Mouse (Mus musculus) kidney, postnatal 0 days (tissue): Measurements from ENCODE around the gene Gpkow. TPM values are rescaled to one million over a fixed set of nuclear protein-coding genes. Genes with fewer than 3 reads are reported as not detected.

ENCODE experiments used
- ATAC-seq: fragments of 200-750 bp; cut with Nextera tagmentation; replicated peaks from 2 replicates; pipeline ENCODE4 v1.8.0; 2017; ENCODE audit warnings: low read depth, moderate number of reproducible peaks, moderate TSS enrichment, moderate library complexity; ENCODE audit not compliant: low FRiP score
- DNase-seq: peaks from one replicate; pipeline ENCODE4 v3.0.0-alpha.2; 2016; ENCODE audit warnings: low spot score
- H3K27ac ChIP-seq: fragments of 300-500 bp; sonication (generic); 2 replicates; pipeline ENCODE4 v1.5.1; 2014; ENCODE audit warnings: mild to moderate bottlenecking
- H3K27me3 ChIP-seq: fragments of 300-500 bp; sonication (generic); 2 replicates; pipeline ENCODE4 v1.6.1; 2014; ENCODE audit warnings: low read length, mixed read lengths; ENCODE audit not compliant: insufficient read depth
- H3K36me3 ChIP-seq: fragments of 300-500 bp; sonication (generic); 2 replicates; pipeline ENCODE4 v1.6.1; 2014; ENCODE audit warnings: low read length, mixed read lengths; ENCODE audit not compliant: insufficient read depth
- H3K4me1 ChIP-seq: fragments of 300-500 bp; sonication (generic); replicated peaks from 2 replicates; pipeline ENCODE4 v1.6.1; 2014; ENCODE audit warnings: antibody characterized with exemption, low read length, mixed read lengths; ENCODE audit not compliant: insufficient read depth
- H3K4me2 ChIP-seq: fragments of 300-500 bp; sonication (generic); 2 replicates; pipeline ENCODE4 v1.6.1; 2014; ENCODE audit warnings: mild to moderate bottlenecking, low read length, moderate library complexity, mixed read lengths
- H3K4me3 ChIP-seq: fragments of 300-500 bp; sonication (generic); replicated peaks from 2 replicates; pipeline ENCODE4 v1.5.1; 2014; ENCODE audit warnings: low read depth, low read length
- H3K9ac ChIP-seq: fragments of 300-500 bp; sonication (generic); 2 replicates; pipeline ENCODE4 v1.6.1; 2014; ENCODE audit warnings: low read depth, low read length
- H3K9me3 ChIP-seq: fragments of 300-500 bp; sonication (generic); replicated peaks from 2 replicates; pipeline ENCODE4 v1.6.1; 2016; ENCODE audit warnings: low read length, inconsistent platforms, mixed read lengths
- CTCF ChIP-seq: IDR thresholded peaks from 2 replicates; pipeline ENCODE4 v1.5.1; 2016; ENCODE audit warnings: antibody characterized with exemption, low read depth, mild to moderate bottlenecking, moderate library complexity
- WGBS: fragments of 180-500 bp; shearing (Covaris S2); extraction: QIAGEN DNeasy Blood & Tissue Kit; methylation state at CpG from one replicate; pipeline ENCODE4 v1.1.7; 2014; 5-methylcytosine and 5-hydroxymethylcytosine counted together
- polyA plus RNA-seq: library from polyadenylated mRNA; unstranded; fragments of >200 nt; fragmentation: Nextera tagmentation; extraction: Ambion mirVana; gene quantifications from 2 replicates; pipeline ENCODE4 v1.2.1, GENCODE M21; 2015

Gene Gpkow
- polyA plus RNA-seq, 1 experiment from 2014 or later: 32.7 TPM

DNA sequence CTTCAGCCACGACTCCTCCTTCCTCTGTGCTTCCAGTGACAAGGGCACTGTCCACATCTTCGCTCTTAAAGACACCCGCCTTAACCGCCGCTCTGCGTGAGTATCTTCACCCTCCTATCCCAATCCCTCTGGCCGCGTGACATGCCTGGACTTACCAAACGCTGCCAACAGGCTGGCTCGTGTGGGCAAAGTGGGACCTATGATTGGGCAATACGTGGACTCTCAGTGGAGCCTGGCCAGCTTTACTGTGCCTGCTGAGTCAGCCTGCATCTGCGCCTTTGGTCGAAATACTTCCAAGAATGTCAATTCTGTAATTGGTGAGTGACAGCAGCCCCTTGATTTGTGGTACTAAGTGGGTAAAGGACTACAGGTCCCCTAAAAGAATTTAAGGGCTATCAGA, 30.2 kb downstream of the Gpkow start:
- H3K9me3 ChIP-seq: no peaks in the 10 kb centered on the region
- H3K36me3 ChIP-seq: no peaks in the 10 kb centered on the region
- no peak overlapping the region for H3K27ac ChIP-seq
- no peak for TF ChIP-seq CTCF
- H3K27me3 ChIP-seq: no peaks in the 10 kb centered on the region
- H3K4me2 ChIP-seq: no peak overlapping the region
- H3K9ac ChIP-seq: no peak overlapping the region
- H3K4me3 ChIP-seq: no peak overlapping the region
- ATAC-seq: no peak
- no peaks in the 10 kb centered on the region for H3K4me1 ChIP-seq
- no peak for DNase-seq
- 87% methylated on average over 13 of the region's 13 CpGs for WGBS

DNA sequence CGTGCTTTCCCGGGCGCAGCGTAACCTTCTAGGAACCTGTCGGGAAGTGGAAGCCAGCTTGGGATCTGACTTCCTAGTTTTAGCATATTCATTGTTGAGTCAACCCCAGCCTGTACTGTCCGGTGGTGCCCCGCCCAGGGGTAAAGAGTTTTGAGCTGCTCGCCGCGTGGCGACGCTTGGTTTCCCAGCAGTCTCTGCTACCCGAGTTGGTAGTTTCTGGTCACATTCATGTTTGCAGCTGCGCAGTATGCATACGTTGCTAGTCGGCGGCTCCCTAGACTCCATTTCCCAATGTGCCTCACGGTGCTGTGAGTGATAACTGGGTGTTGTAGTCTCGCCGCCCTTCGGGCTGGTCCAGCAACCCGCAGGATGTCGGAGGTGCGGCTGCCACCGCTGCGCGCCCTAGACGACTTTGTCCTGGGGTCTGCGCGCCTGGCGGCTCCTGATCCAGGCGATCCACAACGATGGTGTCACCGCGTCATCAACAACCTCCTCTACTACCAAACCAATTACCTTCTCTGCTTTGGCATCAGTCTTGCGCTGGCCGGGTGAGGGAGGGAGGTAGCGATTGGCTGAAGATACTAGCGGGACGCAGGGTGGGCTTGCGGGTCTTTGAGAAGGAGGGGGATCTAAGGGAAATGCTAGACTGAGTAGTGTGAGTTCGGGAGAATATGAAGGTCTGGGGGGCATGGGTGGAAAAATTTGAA, 31.4 kb downstream of the Gpkow start, which contains the start of gene Praf2:
TSS of gene Praf2 (plus strand) at position 225 of the 707 bp plus-strand sequence.
- Histone ChIP-seq H3K9ac (peak within 1 kb of the TSS; percentile 27; the same call in 1 of the 2 replicates), H3K9me3 (no peaks in the 10 kb centered on the region), H3K36me3 (no peaks in the 10 kb centered on the region), H3K4me3 (peak within 1 kb of the TSS; percentile 37), H3K4me1 (no peaks in the 10 kb centered on the region), H3K27me3 (no peaks in the 10 kb centered on the region), H3K4me2 (peak within 1 kb of the TSS; percentile 56), H3K27ac (peak within 1 kb of the TSS; percentile 47; the same call in 1 of the 2 replicates)
- ATAC-seq (peak; percentile 90), DNase-seq (peak; percentile 89)
- TF ChIP-seq CTCF: 0 out of 2 replicates have a peak, but pooled peaks have one; percentile 5
- 28% methylated on average over 42 of the region's 42 CpGs for WGBS

DNA sequence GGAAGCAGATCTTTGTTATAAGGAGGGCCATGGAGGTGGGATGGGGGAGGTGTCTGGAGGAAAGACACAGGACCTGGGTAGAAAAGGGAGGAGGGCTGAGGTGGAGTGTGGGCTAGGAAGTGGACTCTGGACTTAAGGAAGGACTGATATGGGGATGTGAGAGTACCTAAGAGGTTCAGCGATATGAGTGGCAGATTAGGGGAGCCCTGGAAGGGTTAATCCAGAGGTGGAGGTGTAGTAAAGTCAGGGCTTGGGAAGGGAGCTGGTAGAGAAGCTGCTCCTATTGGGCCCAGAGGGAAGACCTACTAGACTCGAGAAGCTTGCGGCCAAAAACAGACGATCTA, 32.0 kb downstream of the Gpkow start:
- ATAC-seq (no peak), DNase-seq (no peak)
- H3K9ac ChIP-seq: no peak overlapping the region; the same call in 1 of the 2 replicates
- H3K36me3 ChIP-seq: no peaks in the 10 kb centered on the region
- no peaks in the 10 kb centered on the region for H3K4me1 ChIP-seq
- H3K27me3 ChIP-seq: no peaks in the 10 kb centered on the region
- no peak overlapping the region for H3K27ac ChIP-seq
- WGBS: 39% methylated on average over 4 of the region's 4 CpGs
- H3K4me3 ChIP-seq: peak overlapping the region; percentile 37
- H3K4me2 ChIP-seq: peak overlapping the region; percentile 56
- TF ChIP-seq CTCF: no peak
- no peaks in the 10 kb centered on the region for H3K9me3 ChIP-seq

DNA sequence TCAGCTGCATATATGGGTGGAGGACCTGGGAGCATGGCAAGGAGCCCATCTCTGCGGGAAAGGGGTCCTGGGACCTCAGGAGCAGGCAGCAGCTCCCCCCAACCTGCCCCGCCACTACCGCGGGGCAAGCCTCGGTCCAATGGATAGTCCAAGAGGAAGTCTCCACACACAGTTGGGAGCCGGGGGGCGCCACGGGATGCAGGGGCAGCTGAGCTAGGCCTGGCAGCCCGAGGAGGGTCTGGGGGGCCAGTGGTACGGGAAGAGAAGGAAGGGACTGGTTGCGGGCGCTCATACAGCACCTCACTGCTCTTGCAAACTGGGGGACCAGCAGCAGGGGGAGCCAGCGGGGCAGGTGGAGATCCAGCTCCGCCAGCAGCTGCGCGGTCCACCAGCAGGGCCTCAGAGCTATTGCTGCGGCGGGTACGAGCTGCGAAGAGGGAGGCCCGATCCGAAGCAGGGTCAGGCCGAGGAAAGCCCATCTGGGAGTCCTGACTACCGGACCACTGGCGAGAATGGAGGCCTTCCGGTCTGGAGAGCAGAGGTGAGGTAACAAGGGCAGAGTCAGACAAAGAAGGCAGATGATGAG, 36.7 kb downstream of the Gpkow start:
- Histone ChIP-seq H3K27me3 (no peaks in the 10 kb centered on the region), H3K4me2 (no peak overlapping the region), H3K4me1 (no peaks in the 10 kb centered on the region), H3K36me3 (0 out of 2 replicates have a peak, but pooled peaks cover 3% of the 10 kb centered on the region), H3K9ac (no peak overlapping the region), H3K27ac (no peak overlapping the region), H3K9me3 (no peaks in the 10 kb centered on the region), H3K4me3 (no peak overlapping the region)
- WGBS: 48% methylated on average over 25 of the region's 26 CpGs
- DNase-seq (peak; percentile 42), ATAC-seq (peak; percentile 38; the same call in 1 of the 2 replicates)
- TF ChIP-seq CTCF: peak; percentile 65

DNA sequence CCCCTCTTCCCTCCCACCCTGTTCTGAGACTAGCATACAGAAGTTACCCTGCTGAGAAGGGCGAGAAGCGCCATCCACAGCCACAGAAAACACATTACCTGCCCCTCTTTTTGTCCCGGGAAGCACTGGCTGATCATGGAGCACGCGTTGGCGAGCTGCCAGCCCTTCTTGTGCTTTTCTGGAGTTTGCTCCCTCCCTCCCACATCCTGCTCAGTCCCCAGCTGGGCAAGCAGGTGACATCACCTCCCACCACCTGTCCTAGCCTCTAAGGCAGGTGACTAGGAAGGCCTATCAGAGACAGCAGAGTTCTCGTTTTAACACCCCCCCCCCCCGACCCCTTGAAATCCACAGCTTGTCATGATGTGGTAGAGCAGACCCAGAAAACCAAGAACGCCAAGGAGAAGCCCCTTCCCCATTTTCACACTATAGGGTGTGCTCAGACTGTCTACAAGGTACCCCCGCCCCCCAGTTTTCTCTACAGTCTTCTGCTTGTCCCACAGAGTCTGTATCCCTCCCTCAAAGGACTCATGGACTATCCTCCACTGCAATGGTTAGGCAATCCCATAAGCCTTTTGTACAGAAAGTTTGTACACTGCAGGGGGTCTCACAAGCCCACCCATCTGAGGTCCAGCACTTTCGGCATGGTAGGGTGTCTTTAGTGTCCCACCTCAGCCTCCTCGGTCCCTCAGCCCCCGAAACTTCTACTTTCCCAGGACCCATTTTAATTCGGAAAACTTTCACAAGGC, 42.6 kb downstream of the Gpkow start:
- H3K4me3 ChIP-seq: no peak overlapping the region
- peak overlapping the region; percentile 77 for H3K27ac ChIP-seq

More for the DNA sequence above, 42.6 kb downstream of the Gpkow start:
- H3K4me2 ChIP-seq: peak overlapping the region; percentile 27
- TF ChIP-seq CTCF: no peak
- DNase-seq (peak; percentile 50), ATAC-seq (peak; percentile 86)
- H3K9me3 ChIP-seq: no peaks in the 10 kb centered on the region
- H3K9ac ChIP-seq: no peak overlapping the region
- H3K36me3 ChIP-seq: 0 out of 2 replicates have a peak, but pooled peaks cover 3% of the 10 kb centered on the region
- 65% methylated on average over 14 of the region's 14 CpGs for WGBS
- no peaks in the 10 kb centered on the region for H3K27me3 ChIP-seq
- H3K4me1 ChIP-seq: no peaks in the 10 kb centered on the region
